Mouse (Mus musculus) lung, postnatal 0 days (tissue): ENCODE data around the gene Krt78.

Experiments used
- CTCF ChIP-seq: IDR thresholded peaks from 2 replicates; pipeline ENCODE4 v1.5.1; 2016; ENCODE audit warnings: antibody characterized with exemption, mild to moderate bottlenecking
- EP300 ChIP-seq: IDR thresholded peaks from 2 replicates; pipeline ENCODE4 v1.6.1; 2016; ENCODE audit warnings: antibody characterized with exemption, mild to moderate bottlenecking, control low read depth

DNA sequence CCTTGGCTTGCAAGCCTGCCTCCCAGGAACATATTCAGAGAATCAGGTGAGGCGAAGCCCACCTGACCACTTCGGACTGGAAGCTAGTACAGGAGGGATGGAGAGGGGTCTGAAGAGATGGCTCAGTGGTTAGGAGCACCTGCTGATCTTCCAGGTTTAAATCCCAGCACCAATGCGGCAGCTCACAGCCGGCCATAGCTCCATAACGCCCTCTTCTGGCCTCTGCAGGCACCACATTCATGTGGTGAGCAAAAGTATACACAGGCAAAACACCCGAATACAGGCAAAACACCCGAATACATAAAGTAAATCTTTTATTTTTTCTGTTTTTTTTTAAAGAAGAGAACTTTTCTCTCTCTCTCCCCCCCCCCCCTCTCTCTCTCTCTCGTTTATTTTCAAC lies 34.6 kb upstream of the Krt78 start:
- TF ChIP-seq CTCF: peak; percentile 47
- no peak for TF ChIP-seq EP300
